Mouse (Mus musculus) frontal cortex, adult 2 months (tissue): ENCODE measurements around the gene Gm20695. TPM values are rescaled to one million over a fixed set of nuclear protein-coding genes. Genes with fewer than 3 reads are reported as not detected.
"Not testable (repeated sequence)": the region's sequence is repeated elsewhere in the genome, so short reads cannot be mapped to it uniquely, and the experiment has no call there.

ENCODE experiments used
- DNase-seq, 2 experiments: peaks; one replicate each; pipeline ENCODE4 v3.0.0; 2022; ENCODE audit warnings: low spot score in 1 of 2; ENCODE audit errors: extremely low spot score in 1 of 2
- polyA plus RNA-seq: library from polyadenylated mRNA; depleted of rRNA; stranded (reverse); fragments of >200 nt; gene quantifications from 2 replicates; pipeline ENCODE4 v1.2.3, GENCODE M21; 2012; rRNA removed

Gene Gm20695
- 0.44 and 0.76 TPM in 2 replicates for polyA plus RNA-seq

DNA sequence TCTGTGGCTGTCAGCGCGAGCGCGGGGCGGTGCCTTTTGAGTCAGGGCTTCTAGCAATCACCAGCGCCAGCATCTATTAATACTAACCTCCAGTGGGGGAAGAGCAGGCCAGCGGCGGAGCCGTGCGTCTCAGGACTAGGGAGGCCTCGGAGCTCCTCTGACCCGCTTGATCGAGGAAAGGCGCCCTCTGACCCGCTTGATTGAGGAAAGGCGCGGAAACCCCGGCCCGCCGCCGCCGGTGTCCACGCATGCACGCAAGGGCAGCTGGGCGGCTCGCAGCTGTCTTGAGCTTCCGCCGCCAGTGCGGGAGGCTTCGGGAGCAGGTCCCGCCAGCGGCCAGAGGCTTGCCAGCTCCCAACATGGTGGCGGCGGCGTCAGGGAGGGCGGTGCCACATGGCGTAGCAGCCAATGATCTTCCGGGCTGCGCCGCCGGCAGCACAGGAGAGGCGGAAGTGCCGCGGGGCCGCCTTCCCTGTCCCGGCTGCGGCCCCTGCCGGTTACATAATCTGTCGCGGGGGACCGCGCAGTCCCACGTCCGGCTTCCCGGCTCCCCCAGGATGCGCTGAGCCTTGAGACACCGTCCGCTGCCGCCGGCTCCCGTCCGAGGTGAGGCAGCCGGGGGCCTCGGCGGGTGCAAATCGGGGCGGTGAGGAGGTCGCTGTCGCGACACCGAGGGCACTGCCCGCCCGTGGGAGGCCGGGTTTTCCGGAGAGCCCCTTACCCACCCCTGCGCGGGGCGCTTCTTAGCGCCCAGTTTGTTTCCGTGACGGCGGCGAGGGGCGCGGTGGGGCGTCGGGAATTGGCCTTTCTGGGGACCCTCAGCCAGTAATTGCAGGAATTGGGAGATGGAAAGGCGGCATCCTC, at the start of gene Gm20695, which contains the start of gene Zfp597:
Gene Gm20695 (plus strand): TSS at position 448 of the 864 bp plus-strand sequence.
Gene Zfp597 (minus strand): TSS at position 361 of the 864 bp plus-strand sequence.
- peak; percentile 82 to 94 for DNase-seq

DNA sequence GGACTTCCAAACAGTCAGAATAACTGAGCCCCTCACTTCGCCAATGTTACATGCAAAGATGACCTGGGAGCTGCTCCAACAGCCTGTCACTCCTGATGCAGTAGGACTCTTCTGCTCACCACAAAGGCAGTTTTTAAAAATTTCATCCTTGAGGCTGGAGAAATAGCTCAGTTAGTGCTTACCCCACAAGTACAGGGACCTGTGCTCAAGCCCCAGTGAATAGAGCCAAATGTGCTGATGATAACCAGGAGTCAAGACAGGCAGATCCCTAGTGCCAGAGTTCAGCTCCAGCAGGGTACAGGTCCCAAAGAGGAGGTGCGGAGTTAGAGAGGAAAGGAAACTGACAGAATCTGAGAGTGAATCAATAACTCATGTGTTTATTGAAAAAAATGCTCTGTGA, 49.0 kb upstream of the Gm20695 start:
- no peak for DNase-seq

DNA sequence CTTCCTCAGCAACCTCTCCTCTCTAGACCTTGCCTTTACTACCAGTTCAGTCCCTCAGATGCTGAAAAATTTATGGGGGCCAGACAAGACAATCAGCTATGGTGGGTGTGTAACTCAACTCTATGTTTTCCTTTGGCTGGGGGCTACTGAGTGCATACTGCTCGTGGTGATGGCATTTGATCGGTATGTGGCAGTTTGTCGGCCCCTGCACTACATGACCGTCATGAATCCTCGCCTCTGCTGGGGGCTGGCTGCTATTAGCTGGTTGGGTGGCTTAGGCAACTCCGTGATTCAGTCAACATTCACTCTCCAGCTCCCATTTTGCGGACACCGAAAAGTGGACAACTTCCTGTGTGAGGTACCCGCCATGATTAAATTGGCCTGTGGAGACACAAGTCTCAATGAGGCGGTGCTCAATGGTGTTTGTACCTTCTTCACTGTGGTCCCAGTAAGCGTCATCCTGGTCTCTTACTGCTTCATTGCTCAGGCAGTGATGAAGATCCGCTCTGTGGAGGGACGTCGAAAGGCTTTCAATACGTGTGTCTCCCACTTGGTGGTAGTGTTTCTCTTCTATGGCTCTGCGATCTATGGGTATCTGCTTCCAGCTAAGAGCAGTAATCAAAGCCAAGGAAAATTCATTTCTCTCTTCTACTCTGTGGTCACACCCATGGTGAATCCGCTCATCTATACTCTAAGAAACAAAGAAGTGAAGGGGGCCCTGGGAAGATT, 45.1 kb upstream of the Gm20695 start:
- DNase-seq, result peak in 1 of 2 experiments; percentile 27

DNA sequence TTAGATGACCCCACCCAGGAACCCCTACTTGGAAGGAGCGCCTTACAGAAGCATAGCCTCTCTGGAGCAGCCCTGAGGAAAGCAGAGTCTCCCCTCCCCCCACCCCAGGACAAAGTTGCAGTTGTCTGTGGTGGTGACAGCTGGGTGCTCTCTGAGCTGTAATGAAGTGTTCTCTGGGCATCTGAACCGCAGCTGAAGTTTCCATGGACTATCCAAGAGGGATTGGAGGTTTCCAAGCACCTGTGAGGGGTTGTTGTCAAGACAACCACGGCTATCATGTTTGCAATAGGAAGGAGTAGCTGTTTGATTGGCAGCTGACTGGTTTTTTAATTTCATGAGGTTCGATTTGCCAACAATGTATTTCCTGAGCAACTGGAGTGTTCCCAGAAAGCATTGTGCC, 41.5 kb upstream of the Gm20695 start:
- DNase-seq, result no peak

DNA sequence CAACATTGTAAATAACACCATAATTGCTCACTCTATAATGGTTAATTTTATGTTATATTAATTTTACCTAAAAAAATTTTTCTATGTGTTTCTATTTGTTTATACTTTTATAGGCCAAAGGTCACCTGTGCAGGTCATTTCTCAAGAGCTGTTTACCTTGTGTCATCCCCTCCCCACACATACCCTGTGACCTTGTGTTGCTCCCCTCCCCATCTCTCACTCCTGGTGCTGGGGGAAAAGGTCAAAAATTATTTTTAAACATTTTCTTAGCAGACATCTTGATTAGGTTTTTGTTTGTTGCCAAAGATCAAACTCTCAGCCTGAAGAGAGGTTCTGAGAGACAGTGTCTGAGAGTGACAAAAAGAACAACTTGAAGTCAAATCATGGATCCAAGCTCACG, 40.7 kb upstream of the Gm20695 start:
- no peak for DNase-seq

DNA sequence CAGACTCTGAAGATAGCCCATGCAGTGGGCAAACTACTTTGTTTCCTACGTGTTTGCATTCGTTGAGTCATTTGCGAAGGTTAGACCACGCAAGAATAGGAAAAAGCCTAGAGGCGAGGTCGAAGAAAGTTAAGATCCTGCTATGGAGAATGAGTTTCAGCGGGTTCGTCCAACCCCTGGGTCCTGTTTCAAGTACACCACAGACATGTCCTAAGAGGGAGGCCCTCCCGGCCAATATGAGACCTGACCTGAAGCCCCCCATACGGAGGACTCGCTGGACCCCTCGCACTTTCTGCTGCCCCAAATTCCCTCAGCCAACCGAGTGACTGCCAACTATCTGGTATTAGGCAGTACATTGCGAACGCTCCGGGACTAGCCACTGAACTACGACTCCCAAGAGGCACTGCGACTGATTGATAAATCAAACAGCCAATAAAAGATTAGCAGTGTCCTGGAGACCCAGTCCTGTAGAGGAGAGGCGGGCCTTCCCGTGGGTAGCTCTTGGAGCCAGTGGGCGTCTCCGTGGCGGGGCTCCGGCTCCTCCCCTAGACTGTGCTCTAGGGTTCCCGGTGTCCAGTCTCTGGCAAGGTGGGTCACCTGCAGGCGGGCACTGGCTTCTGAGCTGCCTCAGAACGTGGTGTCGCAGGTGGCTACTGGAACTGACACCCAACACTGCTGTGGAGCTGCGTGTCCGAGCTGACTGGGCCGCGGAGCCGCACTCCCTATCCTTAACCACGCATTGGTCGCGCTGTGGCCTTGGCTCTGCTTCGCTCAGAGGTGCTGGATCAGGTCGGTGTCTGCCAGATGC, 37.5 kb upstream of the Gm20695 start, which contains the start of gene Zfp174:
Gene Zfp174 (plus strand): TSS at position 558 of the 808 bp plus-strand sequence.
- peak; percentile 97 for DNase-seq

DNA sequence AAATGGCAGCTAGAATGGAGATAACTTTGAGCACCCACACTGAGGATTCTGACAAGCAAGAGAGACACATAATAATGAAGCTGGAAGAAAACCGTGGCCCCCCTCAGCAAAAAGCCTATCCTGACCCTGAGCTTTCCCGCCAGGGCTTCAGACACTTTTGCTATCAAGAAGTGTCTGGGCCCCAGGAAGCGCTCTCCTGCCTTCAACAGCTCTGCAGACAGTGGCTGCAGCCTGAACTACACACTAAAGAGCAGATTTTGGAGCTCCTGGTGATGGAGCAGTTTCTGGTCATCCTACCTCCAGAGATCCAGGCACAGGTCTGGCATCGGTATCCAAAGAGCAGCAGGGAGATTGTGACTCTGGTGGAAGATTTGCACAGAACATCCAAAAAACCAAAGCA, 36.6 kb upstream of the Gm20695 start:
- DNase-seq, result no peak

DNA sequence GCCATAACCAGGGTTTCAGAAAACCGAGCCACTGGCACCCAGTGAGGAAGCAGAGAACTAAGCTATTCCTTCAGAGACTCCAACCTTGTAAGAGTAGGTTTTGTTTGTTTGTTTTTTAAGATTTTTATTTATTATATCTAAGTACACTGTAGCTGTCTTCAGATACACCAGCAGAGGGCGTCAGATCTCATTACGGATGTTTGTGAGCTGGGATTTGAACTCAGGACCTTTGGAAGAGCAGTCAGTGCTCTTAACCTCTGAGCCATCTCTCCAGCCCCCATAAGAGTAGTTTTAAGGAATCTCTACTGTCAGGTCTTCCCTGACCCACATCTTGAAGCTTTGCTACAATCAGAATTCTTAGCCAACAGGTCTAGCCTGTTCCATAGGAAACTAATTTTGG, 36.0 kb upstream of the Gm20695 start:
- DNase-seq, result no peak

DNA sequence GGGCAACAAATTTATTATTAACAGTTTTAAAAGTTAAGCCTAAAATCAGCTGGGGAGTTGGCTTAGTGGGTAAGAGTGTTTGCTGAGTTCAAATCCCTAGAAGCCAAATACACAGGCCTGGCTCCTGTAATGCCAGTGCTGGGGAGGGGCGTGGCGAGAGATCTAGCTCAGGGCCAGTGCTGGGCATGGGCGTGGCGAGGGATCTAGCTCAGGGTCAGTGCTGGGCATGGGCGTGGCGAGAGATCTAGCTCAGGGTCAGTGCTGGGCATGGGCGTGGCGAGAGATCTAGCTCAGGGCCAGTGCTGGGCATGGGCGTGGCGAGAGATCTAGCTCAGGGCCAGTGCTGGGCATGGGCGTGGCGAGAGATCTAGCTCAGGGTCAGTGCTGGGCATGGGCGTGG, 33.1 kb upstream of the Gm20695 start:
- not testable (repeated sequence) for DNase-seq

DNA sequence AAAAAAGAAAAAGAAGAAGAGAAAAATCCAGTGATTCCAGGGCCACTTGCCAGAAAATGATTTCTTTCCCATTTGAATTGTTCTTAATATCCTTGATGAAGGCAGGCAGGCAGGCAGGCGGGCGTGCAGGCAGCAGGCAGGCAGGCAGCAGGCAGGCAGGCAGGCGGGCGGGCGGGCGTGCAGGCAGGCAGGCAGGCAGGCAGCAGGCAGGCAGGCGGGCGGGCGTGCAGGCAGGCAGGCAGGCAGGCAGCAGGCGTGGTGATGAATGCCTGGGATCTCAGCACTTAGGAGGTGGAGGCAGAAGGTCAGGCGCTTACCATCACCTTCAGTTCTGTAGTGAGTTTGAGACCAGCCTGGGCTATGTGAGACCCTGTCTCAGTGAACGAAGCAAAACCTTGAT, 31.9 kb upstream of the Gm20695 start:
- no peak for DNase-seq

DNA sequence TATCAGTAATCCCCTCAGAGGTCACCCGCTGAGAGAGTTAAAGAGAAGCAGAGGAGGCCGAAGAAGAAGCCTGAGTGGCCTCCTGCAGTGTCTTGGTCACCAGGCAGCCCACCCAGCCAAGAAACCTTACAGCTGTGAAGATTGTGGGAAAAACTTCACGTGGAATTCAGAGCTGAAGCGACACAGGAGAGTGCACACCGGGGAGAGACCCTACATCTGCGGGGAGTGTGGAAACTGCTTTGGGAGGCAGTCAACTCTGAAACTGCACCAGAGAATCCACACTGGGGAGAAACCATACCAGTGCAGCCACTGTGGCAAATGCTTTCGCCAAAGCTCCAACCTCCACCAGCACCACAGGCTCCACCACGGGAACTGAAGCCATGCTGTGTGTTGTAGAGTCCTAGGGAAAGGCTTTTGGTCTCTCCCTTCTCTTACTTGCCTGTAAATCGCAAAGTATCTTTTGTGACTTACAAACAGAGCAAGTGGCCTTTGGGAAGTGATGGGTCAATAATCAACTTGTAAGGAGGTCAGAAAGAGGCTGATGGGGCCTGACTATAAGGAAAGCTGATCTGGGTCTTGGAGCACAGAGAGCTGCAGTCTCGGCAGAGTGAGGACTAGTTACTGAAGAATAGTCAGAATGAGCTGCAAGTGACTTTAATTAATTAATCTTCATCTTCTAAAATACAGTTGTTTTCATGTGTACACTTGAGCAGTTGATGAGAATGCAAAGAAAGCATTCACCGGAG, 29.8 kb upstream of the Gm20695 start:
- DNase-seq, result no peak

DNA sequence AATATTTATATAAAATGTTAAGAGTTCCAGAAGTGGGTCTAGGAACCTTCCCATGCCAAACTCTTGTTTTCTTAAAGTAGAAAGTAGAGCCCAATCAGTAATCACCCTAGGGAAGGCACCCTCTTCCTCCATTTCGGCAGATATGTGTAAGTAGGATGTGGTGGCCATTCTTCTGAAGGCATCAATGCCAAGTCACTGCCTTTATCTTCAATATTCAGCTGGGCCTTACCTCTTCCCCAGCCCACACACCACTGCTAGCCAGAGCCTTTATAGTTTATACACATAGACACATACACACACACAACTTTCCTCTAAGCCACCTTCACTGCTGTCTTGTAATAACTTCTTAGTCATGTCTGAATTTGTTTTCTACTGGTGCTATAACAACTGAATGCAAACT, 28.7 kb upstream of the Gm20695 start:
- DNase-seq, result no peak

DNA sequence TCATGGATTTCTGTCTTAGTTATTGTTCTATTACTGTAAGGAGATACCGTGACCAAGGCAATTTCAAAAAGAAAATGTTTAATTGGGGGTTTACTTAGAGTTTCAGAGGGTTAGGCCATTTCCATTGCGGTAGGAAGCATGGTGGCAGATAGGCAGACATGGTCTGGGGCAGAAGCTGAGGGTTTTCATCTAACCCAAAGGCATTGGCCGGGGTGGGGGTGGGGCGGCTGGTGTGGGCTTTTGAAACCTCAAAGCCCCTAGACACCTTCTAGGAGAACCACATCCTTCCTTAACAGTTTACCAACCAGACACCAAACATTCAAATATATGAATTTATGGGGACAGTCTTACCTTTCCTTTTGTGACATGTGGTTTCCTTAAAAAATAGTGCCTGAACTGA, 25.2 kb upstream of the Gm20695 start:
- DNase-seq, result no peak

DNA sequence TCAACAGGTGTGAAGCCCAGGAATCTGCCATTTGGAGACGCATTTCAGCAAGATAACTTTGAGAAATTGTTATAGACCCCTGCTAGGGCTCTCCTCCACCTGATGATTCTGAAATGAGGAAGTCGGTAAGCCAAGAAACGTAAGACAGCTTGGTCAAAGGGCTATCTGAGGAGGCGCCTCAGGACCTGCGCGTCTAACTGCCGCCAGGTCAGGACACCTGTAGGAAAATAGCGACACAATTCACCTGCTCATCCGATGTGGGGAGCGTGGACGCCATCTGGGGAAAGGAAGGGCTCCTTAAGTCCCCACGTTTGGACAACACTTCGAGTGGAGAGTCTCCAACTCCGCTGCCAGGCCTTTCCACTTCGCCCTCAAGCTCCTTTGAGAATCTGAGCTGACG, 12.6 kb upstream of the Gm20695 start:
- DNase-seq, result no peak

DNA sequence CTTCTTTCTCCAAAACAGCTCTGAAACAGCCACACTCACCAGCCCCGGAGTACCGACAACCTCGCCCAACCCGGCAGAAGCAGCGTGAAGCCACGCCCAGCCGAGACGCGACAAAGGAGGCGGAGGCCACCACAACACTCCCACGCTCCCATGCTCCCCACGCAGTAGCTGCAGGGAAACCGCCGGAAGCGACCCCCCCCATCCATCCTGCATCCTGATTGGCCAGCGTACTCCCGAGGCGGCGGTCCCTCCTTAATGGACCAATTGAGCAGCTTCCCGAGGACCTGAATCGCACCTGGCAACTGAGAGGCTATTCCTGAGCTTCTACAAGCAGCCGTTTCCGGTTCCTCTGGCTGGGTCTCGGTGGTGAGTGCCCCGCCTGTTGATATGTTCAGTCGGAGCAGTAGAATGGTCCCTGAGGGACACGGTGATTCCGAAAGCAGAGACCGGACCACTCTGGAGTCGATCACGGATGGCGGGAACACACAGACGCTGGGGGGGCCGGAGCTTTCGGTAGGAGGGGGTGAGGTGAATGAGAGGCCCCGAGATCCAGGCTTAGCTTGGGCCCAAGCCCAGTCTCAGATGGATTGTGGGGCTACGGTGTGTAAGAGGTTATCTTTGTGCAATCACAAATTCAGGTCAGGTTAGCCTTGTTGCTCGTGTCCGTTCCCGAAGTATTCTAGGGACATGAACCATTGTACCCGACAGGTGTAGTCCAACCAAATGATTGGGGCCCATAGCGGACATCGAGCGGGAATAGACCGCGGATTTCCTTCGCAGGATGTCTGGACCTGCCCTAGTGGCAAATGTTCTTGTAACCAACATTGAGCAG, 12.0 kb upstream of the Gm20695 start, which contains the start of gene Naa60:
Gene Naa60 (plus strand): TSS at position 160 of the 832 bp plus-strand sequence.
- DNase-seq, result peak; percentile 80 to 89

DNA sequence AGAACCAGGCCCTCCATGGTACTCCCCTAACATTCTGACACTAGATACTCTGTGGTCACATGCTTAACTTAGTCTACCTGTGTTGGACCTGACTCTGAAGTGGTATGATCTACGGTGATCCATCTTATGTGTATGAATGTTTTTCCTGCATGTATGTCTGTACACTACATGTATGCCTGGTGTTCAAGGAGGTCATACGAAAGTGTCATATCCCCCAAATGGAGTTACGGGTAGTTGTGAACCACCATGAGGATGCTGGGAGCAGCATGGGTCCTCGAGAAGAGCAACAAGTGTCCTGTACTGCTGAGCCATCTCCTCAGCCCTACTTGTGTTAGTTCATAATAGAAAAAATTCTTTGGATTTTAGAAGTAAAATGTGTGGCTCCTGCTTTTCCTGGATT, 8.1 kb upstream of the Gm20695 start:
- DNase-seq, result no peak

DNA sequence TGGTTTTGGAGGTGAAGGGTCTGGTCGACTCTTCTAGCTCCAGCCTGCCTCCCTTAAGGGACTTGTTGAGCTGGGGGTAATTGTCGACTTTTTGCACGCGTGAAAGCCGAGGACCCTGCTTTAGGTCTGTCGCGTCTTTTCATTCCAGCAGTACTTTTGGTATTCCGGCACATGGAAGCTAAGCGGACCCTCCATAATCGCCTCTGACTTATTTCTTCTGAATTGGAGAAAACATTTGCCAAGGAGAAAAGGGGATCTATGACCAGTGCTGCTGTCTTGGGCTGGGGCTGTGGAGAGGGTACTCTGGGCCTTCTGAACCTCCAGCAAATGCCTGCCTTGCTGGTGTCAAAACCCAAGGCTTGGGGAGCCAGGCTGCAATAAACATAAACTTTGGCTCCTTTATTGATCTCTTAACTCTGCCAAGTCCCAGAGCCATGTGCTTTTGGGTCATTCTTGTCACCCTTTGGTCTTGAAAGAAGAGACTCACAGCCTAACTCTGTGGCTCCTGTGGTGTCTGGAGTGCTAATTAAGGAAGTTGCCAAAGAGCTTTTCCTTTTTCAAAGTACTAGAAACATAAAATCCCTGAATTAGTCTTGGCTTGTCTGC, 720 bp downstream of the Gm20695 start:
- DNase-seq, result peak in 1 of 2 experiments; percentile 25

DNA sequence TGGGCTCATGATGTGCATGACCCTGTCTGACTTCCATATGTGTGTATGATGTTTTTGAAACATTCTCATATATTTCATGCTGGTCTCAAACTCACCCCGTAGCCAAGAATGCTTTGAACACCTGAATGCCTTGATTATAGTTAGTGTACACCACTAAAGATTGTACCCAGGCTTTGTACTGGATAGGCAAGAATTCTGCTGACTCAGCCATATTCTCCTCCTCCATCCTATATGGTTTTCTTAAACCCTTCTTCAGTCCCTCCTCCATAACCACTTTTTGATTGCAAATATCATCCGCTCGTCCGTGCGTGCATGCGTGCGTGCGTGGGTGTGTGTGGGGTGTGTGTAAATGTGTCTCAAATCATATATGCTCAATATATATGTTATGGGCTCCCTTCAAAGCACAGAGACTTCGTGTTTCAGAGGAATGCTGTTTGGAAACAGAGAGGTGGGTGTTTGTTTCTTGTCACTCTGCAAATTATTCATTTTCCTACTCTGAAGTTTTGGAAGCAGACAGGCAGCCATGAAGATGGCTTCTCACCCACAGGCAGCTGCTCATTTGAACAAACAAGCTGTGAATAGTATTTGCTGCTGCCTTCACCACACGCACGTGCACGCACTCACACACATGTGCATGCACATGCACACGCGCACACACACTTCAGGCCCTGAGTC, 7.3 kb downstream of the Gm20695 start:
- DNase-seq, result peak in 1 of 2 experiments; percentile 39
